Mouse (Mus musculus) bone marrow macrophage, adult 2 months (primary cell): Measurements from ENCODE around the gene Shc4.

Source experiments
- CTCF ChIP-seq: IDR thresholded peaks from 2 replicates; pipeline ENCODE4 v1.5.1; 2012; ENCODE audit warnings: low read depth, mild to moderate bottlenecking, low read length, moderate library complexity
- POLR2A ChIP-seq: IDR thresholded peaks from 2 replicates; pipeline ENCODE4 v1.6.1; 2012; ENCODE audit warnings: mild to moderate bottlenecking, low read depth, low read length, borderline replicate concordance

DNA sequence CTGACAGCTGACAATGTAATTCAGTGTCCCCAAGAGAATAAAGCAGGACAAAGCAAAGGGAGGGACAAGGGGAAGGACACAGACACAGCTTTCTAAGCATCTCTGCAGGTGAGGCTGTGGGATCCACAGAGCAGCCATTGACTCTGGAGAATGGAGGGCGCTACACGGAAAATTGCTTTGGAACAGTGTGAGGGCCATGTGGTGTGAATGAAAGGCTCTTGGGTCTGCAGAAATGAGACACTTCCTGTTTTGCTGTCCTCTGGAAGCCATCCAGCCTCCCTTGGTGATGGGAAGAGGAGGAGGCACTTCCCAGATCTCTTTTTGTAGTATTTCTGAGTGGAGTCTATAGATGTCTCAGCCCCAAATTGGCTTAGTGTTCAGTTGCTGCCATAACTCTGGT is 27.7 kb downstream of the Shc4 start:
- TF ChIP-seq POLR2A (peak; percentile 42; the same call in 1 of the 2 replicates), CTCF (no peak)
